Mouse (Mus musculus) c-Kit-positive CD71-positive TER-119-positive erythroid progenitor cells, embryonic 14.5 days (primary cell): Measurements from ENCODE around the gene Gm1123.

Source experiments
- DNase-seq: peaks from one replicate; pipeline ENCODE4 v3.0.0-alpha.2; 2013; ENCODE audit warnings: low spot score

The Gm1123 gene

GRCm38 (mm10) chr9:99001326-99001725, 34.2 kb downstream of the Gm1123 start:
- DNase-seq, result no peak

- DNase-seq, result no peak
These were observed 35.6 kb downstream of the Gm1123 start for GRCm38 (mm10) chr9:98999881-99000339.

- DNase-seq, result no peak
These were observed 41.4 kb downstream of the Gm1123 start for GRCm38 (mm10) chr9:98994103-98994502.

GRCm38 (mm10) chr9:98987131-98987530, 48.4 kb downstream of the Gm1123 start:
- peak; percentile 51 for DNase-seq

- peak; percentile 42 for DNase-seq
These were observed 48.9 kb downstream of the Gm1123 start for GRCm38 (mm10) chr9:98986476-98987096.

GRCm38 (mm10) chr9:98985800-98986475, 49.6 kb downstream of the Gm1123 start, which contains the start of gene Faim:
TSS of gene Faim (plus strand) at chr9:98986373.
- DNase-seq, result peak; percentile 99

- peak; percentile 80 for DNase-seq
These were observed 55.8 kb downstream of the Gm1123 start for GRCm38 (mm10) chr9:98979431-98980416.

- DNase-seq, result no peak
These were observed 59.0 kb downstream of the Gm1123 start for GRCm38 (mm10) chr9:98976520-98976919.

- DNase-seq, result no peak
These were observed 59.4 kb downstream of the Gm1123 start for GRCm38 (mm10) chr9:98976081-98976480.

GRCm38 (mm10) chr9:98974898-98975297, 60.6 kb downstream of the Gm1123 start:
- no peak for DNase-seq

- no peak for DNase-seq
These were observed 62.0 kb downstream of the Gm1123 start for GRCm38 (mm10) chr9:98973561-98973960.

GRCm38 (mm10) chr9:98973101-98973521, 62.4 kb downstream of the Gm1123 start:
- DNase-seq, result no peak

GRCm38 (mm10) chr9:98965084-98965483, 70.4 kb downstream of the Gm1123 start:
- DNase-seq, result no peak

- no peak for DNase-seq
These were observed 71.9 kb downstream of the Gm1123 start for GRCm38 (mm10) chr9:98963661-98964060.

GRCm38 (mm10) chr9:98962478-98963142, 72.9 kb downstream of the Gm1123 start:
- DNase-seq, result no peak

GRCm38 (mm10) chr9:98961591-98962477, 73.7 kb downstream of the Gm1123 start:
- DNase-seq, result no peak

- no peak for DNase-seq
These were observed 75.2 kb downstream of the Gm1123 start for GRCm38 (mm10) chr9:98960348-98960747.

GRCm38 (mm10) chr9:98959851-98960250, 75.7 kb downstream of the Gm1123 start:
- no peak for DNase-seq

- DNase-seq, result no peak
These were observed 76.9 kb downstream of the Gm1123 start for GRCm38 (mm10) chr9:98958628-98959027.

- DNase-seq, result no peak
These were observed 77.7 kb downstream of the Gm1123 start for GRCm38 (mm10) chr9:98957751-98958351.
